Mouse (Mus musculus): ENCODE measurements at regions not wholly inside any gene's neighbourhood (a gene's known extent, or its start where the extent isn't known, plus 50 kb on each side); places are given as distances from the start of the nearest gene placed in this dataset.
A peak's percentile ranks its signal among the peaks of the same experiment; 100 is the strongest.

DNA sequence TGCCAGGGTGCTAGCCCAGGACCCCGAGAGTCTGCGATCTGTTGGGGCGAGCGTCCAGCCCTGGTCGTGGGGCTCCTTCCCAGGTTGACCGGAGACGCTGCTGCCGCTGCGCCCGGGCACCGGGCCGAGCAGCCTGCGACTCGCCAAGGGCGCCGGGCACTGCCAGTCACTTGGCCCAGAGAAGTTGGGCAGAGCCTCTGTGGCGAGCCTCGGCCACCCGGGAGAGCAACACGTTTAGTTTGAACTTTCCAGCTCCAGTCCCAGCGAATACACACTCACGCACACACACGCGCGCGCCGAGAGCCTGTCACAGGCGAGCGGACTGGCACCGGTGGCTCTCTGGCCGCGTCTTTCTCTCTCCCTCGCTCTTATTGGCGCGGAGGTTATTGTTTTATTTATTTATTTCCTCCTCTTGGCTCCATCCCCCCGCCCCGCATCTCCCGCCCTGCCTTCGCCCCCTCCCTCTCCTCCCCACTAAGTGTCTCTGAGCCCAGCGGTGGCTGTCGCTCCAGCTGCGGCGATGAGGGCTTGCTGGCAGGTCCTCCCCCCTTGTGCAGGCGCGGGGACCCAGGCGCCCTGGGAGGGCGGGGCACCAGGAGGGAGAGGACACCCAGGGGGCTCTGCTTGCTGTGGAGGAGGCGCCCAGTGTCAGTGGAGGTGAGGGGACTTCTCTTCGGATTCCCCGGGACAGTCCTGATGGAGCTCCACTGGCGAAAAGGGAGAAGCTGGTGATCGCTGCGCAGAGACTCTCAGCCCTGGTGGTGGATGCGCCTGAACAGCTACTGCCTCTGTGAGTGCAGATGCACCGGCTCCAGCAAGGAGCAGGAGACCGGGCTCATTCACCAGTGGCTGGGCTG lies 2072.4 kb upstream of the Tenm3 start:
- Histone ChIP-seq H3K36me3 (ENCODE audit: control insufficient read depth, insufficient read depth, low read length) (no peaks in the 10 kb centered on the region), H3K4me3 (replicated peaks; ENCODE audit: low read length) (peak overlapping the region; percentile 61), H3K9me3 (ENCODE audit: control insufficient read depth, low read length) (no peaks in the 10 kb centered on the region), H3K27ac (replicated peaks; ENCODE audit: low read depth, low read length) (no peak overlapping the region), H3K9ac (ENCODE audit: low read depth, low read length, severe bottlenecking) (peak overlapping the region; percentile 52), H3K4me1 (ENCODE audit: control insufficient read depth, insufficient read depth, low read length) (no peaks in the 10 kb centered on the region), H3K27me3 (ENCODE audit: control insufficient read depth, insufficient read depth, low read length) (peaks cover 30% of the 10 kb centered on the region), H3K4me2 (replicated peaks; ENCODE audit: low read depth, low read length, severe bottlenecking) (peak overlapping the region; percentile 99)
- no peak for TF ChIP-seq POLR2A (IDR thresholded peaks at IDR 0.05; ENCODE audit: borderline replicate concordance, extremely low read depth, insufficient read depth, insufficient read length)
- WGBS = under 1% methylated on average over 51 of the region's 56 CpGs
- peak; percentile 64 for ATAC-seq (ENCODE audit: low FRiP score, low read depth)
- peak; percentile 9 for DNase-seq (ENCODE audit: low spot score)

DNA sequence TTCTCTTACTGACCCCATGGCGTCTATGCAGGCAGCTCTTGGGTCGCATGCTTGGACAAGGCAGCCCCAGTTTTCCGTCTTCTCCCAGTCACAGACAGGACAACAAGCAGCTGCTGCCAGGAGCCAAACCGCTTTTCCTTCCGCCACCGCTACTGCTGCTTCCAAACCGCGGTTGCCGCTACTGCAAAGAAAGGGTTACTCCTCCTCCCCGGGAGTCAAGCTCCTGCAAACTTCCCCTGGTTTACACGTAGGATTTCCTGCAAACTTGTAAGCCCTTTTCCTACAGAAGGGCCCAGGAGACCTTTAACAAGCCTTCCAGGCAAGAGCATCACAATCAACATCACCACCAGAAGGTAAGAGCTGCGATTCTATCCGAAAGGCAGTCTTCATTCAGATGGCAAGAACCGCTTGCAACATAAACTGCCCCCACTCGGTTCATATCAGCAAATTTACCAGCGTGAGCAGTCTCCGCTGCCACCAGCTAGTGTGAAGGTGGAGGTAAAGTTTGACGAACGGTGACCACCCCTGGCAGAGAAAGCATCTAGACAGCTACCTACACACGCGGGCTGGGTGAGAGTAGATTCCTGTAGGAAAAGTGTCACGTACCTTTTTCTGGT lies 2071.6 kb upstream of the Tenm3 start:
- Histone ChIP-seq H3K9me3 (ENCODE audit: control insufficient read depth, low read length) (no peaks in the 10 kb centered on the region), H3K27me3 (ENCODE audit: control insufficient read depth, insufficient read depth, low read length) (peaks cover 30% of the 10 kb centered on the region)
- WGBS = under 1% methylated on average over 22 of the region's 22 CpGs

DNA sequence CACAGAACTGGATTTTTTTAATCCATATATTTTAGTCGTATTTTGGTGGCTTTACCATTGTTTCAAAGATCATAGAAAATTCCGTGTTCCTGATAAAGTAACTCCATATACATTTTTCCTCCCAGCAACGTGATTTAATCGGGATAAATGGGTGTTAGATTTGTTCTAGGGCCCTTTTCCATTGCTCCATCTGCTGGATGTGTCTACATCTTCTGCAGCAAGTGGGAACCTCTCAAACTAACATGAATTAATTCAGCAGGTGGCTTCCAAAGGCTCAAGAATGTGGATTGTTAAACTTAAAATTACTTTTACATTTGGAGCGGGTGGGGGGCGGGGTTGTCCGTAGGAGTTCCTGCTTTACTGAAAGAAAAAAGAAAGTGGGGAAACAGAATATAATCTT lies 2070.9 kb upstream of the Tenm3 start:
- Histone ChIP-seq H3K36me3 (ENCODE audit: control insufficient read depth, insufficient read depth, low read length) (no peaks in the 10 kb centered on the region), H3K4me2 (replicated peaks; ENCODE audit: low read depth, low read length, severe bottlenecking) (peak overlapping the region; percentile 99), H3K27ac (replicated peaks; ENCODE audit: low read depth, low read length) (no peak overlapping the region), H3K4me1 (ENCODE audit: control insufficient read depth, insufficient read depth, low read length) (no peaks in the 10 kb centered on the region), H3K27me3 (ENCODE audit: control insufficient read depth, insufficient read depth, low read length) (peaks cover 30% of the 10 kb centered on the region), H3K9me3 (ENCODE audit: control insufficient read depth, low read length) (no peaks in the 10 kb centered on the region), H3K4me3 (replicated peaks; ENCODE audit: low read length) (peak overlapping the region; percentile 61), H3K9ac (ENCODE audit: low read depth, low read length, severe bottlenecking) (no peak overlapping the region)
- no peak for TF ChIP-seq POLR2A (IDR thresholded peaks at IDR 0.05; ENCODE audit: borderline replicate concordance, extremely low read depth, insufficient read depth, insufficient read length)
- DNase-seq (ENCODE audit: low spot score) = peak; percentile 4
- no peak for ATAC-seq (ENCODE audit: low FRiP score, low read depth)
- WGBS = 16% methylated on average over 7 of the region's 7 CpGs

More for the DNA sequence above, 2071.6 kb upstream of the Tenm3 start:
- H3K4me2 ChIP-seq (replicated peaks; ENCODE audit: low read depth, low read length, severe bottlenecking) = peak overlapping the region; percentile 99
- DNase-seq (ENCODE audit: low spot score) (peak; percentile 47), ATAC-seq (ENCODE audit: low FRiP score, low read depth) (no peak; the same call in 1 of the 2 replicates)
- H3K9ac ChIP-seq (ENCODE audit: low read depth, low read length, severe bottlenecking) = peak overlapping the region; percentile 52
- no peak overlapping the region for H3K27ac ChIP-seq (replicated peaks; ENCODE audit: low read depth, low read length)
- H3K4me3 ChIP-seq (replicated peaks; ENCODE audit: low read length) = peak overlapping the region; percentile 61
- no peak for TF ChIP-seq POLR2A (IDR thresholded peaks at IDR 0.05; ENCODE audit: borderline replicate concordance, extremely low read depth, insufficient read depth, insufficient read length)
- H3K36me3 ChIP-seq (ENCODE audit: control insufficient read depth, insufficient read depth, low read length) = no peaks in the 10 kb centered on the region
- H3K4me1 ChIP-seq (ENCODE audit: control insufficient read depth, insufficient read depth, low read length) = no peaks in the 10 kb centered on the region

DNA sequence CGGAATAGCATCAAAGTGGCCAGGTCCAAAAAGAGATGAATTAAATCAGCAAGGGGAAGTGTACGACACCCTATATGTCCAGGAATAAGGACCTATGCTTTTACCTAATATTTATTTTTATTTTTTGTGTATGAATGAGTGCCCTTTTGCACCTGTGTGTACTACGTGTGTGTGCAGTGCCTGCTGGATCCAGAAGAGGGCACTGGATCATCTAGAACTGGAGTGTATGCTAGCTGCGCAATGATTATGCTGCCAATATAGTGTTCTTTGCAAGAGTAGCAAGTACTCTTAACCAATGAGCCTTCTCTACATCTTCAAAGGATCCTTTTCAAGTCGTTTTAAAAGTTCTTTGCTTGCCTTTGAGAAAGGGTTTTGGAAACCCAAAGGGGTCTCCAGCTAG lies 2034.4 kb upstream of the Tenm3 start:
- 81% methylated on average over 5 of the region's 5 CpGs for WGBS
- no peak overlapping the region for H3K27ac ChIP-seq (replicated peaks; ENCODE audit: low read depth, low read length)
- no peak overlapping the region for H3K4me3 ChIP-seq (replicated peaks; ENCODE audit: low read length)
- no peak overlapping the region for H3K9ac ChIP-seq (ENCODE audit: low read depth, low read length, severe bottlenecking)
- H3K4me1 ChIP-seq (ENCODE audit: control insufficient read depth, insufficient read depth, low read length) = no peaks in the 10 kb centered on the region
- no peaks in the 10 kb centered on the region for H3K36me3 ChIP-seq (ENCODE audit: control insufficient read depth, insufficient read depth, low read length)
- no peaks in the 10 kb centered on the region for H3K9me3 ChIP-seq (ENCODE audit: control insufficient read depth, low read length)
- DNase-seq (ENCODE audit: low spot score) (no peak), ATAC-seq (ENCODE audit: low FRiP score, low read depth) (no peak)
- no peaks in the 10 kb centered on the region for H3K27me3 ChIP-seq (ENCODE audit: control insufficient read depth, insufficient read depth, low read length)
- TF ChIP-seq POLR2A (IDR thresholded peaks at IDR 0.05; ENCODE audit: borderline replicate concordance, extremely low read depth, insufficient read depth, insufficient read length) = no peak
- no peak overlapping the region for H3K4me2 ChIP-seq (replicated peaks; ENCODE audit: low read depth, low read length, severe bottlenecking)

Measured in limb, embryonic 14.5 days (tissue).